Mouse (Mus musculus) forebrain, embryonic 11.5 days (tissue): ENCODE results near the gene Etfb. TPM values are rescaled to one million over a fixed set of nuclear protein-coding genes. Genes with fewer than 3 reads are reported as not detected.

ENCODE experiments used
- ATAC-seq: fragments of 200-750 bp; cut with Nextera tagmentation; replicated peaks from 2 replicates; pipeline ENCODE4 v1.8.0; 2017; ENCODE audit warnings: moderate TSS enrichment; ENCODE audit not compliant: low FRiP score
- DNase-seq: peaks from one replicate; pipeline ENCODE4 v3.0.0-alpha.2; 2017; ENCODE audit warnings: low spot score
- H3K27ac ChIP-seq: fragments of 300-500 bp; sonication (generic); 2 replicates; pipeline ENCODE4 v1.5.1; 2014; ENCODE audit warnings: low read depth, low read length
- H3K27me3 ChIP-seq: fragments of 300-500 bp; sonication (generic); 2 replicates; pipeline ENCODE4 v1.6.1; 2014; ENCODE audit warnings: mild to moderate bottlenecking, low read length, mixed read lengths; ENCODE audit not compliant: control insufficient read depth, insufficient read depth
- H3K36me3 ChIP-seq: fragments of 300-500 bp; sonication (generic); 2 replicates; pipeline ENCODE4 v1.6.1; 2014; ENCODE audit warnings: mild to moderate bottlenecking, low read length, moderate library complexity, mixed read lengths; ENCODE audit not compliant: control insufficient read depth, insufficient read depth
- H3K4me1 ChIP-seq: fragments of 300-500 bp; sonication (generic); replicated peaks from 2 replicates; pipeline ENCODE4 v1.6.1; 2014; ENCODE audit warnings: low read length, mixed read lengths; ENCODE audit not compliant: control insufficient read depth, insufficient read depth
- H3K4me2 ChIP-seq: fragments of 300-500 bp; sonication (generic); 2 replicates; pipeline ENCODE4 v1.6.1; 2014; ENCODE audit warnings: low read depth, mild to moderate bottlenecking, low read length, moderate library complexity, mixed read lengths; ENCODE audit not compliant: severe bottlenecking
- H3K4me3 ChIP-seq: fragments of 300-500 bp; sonication (generic); 2 replicates; pipeline ENCODE4 v1.5.1; 2014; ENCODE audit warnings: low read depth, low read length
- H3K9ac ChIP-seq: fragments of 300-500 bp; sonication (generic); 2 replicates; pipeline ENCODE4 v1.6.1; 2014; ENCODE audit warnings: low read length
- H3K9me3 ChIP-seq: fragments of 300-500 bp; sonication (generic); 2 replicates; pipeline ENCODE4 v1.6.1; 2016; ENCODE audit warnings: low read length, mixed read lengths; ENCODE audit not compliant: control insufficient read depth
- WGBS: fragments of 180-500 bp; shearing (Covaris S2); extraction: QIAGEN DNeasy Blood & Tissue Kit; methylation state at CpG from one replicate; pipeline ENCODE4 v1.1.7; 2014; 5-methylcytosine and 5-hydroxymethylcytosine counted together
- polyA plus RNA-seq: library from polyadenylated mRNA; unstranded; fragments of >200 nt; fragmentation: Nextera tagmentation; extraction: Ambion mirVana; gene quantifications from 2 replicates; pipeline ENCODE4 v1.2.1, GENCODE M21; 2014

Gene Etfb
- polyA plus RNA-seq, 1 experiment from 2014 or later, result 193 TPM

GRCm38 (mm10) chr7:43441071-43441470 is 2.8 kb upstream of the Etfb start:
- H3K4me1 ChIP-seq, result peaks cover 7% of the 10 kb centered on the region; the same call in 1 of the 2 replicates
- H3K36me3 ChIP-seq, result no peaks in the 10 kb centered on the region
- H3K27ac ChIP-seq, result no peak overlapping the region
- no peaks in the 10 kb centered on the region for H3K9me3 ChIP-seq
- ATAC-seq (no peak), DNase-seq (no peak)
- no peaks in the 10 kb centered on the region for H3K27me3 ChIP-seq
- no peak overlapping the region for H3K4me3 ChIP-seq
- H3K4me2 ChIP-seq, result no peak overlapping the region
- WGBS, result 67% methylated on average over 3 of the region's 3 CpGs
- no peak overlapping the region for H3K9ac ChIP-seq

GRCm38 (mm10) chr7:43442684-43443083 is 1.2 kb upstream of the Etfb start:
- H3K27ac ChIP-seq, result no peak overlapping the region
- H3K36me3 ChIP-seq, result no peaks in the 10 kb centered on the region
- H3K4me2 ChIP-seq, result peak overlapping the region; percentile 81
- no peaks in the 10 kb centered on the region for H3K9me3 ChIP-seq
- H3K27me3 ChIP-seq, result no peaks in the 10 kb centered on the region
- peaks cover 7% of the 10 kb centered on the region; the same call in 1 of the 2 replicates for H3K4me1 ChIP-seq
- DNase-seq, result no peak
- no peak for ATAC-seq
- peak overlapping the region; percentile 52 for H3K4me3 ChIP-seq
- 12% methylated on average over 9 of the region's 9 CpGs for WGBS
- peak overlapping the region; percentile 63 for H3K9ac ChIP-seq

GRCm38 (mm10) chr7:43443126-43443916 is 562 bp upstream of the Etfb start:
- Histone ChIP-seq H3K36me3 (no peaks in the 10 kb centered on the region), H3K4me3 (peak overlapping the region; percentile 52), H3K4me2 (peak overlapping the region; percentile 81), H3K9ac (peak overlapping the region; percentile 63), H3K27ac (peak overlapping the region; percentile 55), H3K4me1 (peaks cover 7% of the 10 kb centered on the region; the same call in 1 of the 2 replicates), H3K27me3 (no peaks in the 10 kb centered on the region), H3K9me3 (no peaks in the 10 kb centered on the region)
- WGBS, result under 1% methylated on average over 36 of the region's 36 CpGs
- DNase-seq (peak; percentile 79), ATAC-seq (peak; percentile 83)

DNA sequence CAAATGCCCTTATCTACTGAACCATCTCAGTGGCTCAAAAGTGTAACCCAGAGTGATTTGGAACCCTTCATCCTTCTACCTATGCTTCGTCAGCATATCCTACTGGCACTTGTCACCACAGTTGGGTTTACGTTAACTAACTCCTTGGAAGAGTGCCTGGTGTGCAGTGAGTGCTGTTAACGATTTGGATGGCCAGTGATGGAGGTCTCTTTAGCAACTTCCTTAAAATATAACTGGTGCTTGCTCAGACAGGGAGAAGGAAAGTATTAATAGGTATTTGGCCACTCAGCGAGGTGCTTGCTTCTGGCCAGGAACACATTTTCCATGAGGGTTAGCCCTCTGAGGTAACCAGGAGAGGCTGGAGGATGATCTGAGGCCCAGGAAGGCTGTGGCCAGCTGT is 3.9 kb downstream of the Etfb start:
- H3K36me3 ChIP-seq, result no peaks in the 10 kb centered on the region
- DNase-seq (no peak), ATAC-seq (no peak)
- no peak overlapping the region for H3K9ac ChIP-seq
- peaks cover 4% of the 10 kb centered on the region; the same call in 1 of the 2 replicates for H3K4me1 ChIP-seq
- no peak overlapping the region for H3K27ac ChIP-seq
- no peak overlapping the region for H3K4me3 ChIP-seq
- H3K27me3 ChIP-seq, result no peaks in the 10 kb centered on the region
- H3K4me2 ChIP-seq, result no peak overlapping the region
- WGBS, result 95% methylated on average over 4 of the region's 4 CpGs
- H3K9me3 ChIP-seq, result no peaks in the 10 kb centered on the region

DNA sequence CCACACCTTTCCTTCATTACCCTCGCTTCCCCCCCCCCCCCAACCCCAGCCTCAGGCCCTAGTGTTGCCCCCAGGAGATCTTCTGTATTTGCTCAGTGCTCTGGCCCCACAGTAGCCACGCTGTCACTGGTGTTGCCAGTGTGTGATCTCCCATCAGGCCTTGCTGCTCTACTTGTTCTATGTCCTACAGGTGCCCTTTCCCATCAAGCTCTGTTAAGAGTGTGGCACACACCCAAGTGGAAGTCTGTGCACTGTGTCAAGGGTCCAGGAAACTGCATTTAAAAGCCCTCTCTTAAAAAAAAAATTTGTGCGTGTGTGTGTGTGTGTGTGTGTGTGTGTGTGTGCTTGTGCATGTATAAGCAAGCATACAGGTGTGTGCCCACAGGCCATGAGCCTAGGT is 4.4 kb downstream of the Etfb start:
- Histone ChIP-seq H3K4me3 (no peak overlapping the region), H3K36me3 (no peaks in the 10 kb centered on the region), H3K4me1 (peaks cover 3% of the 10 kb centered on the region; the same call in 1 of the 2 replicates), H3K4me2 (no peak overlapping the region), H3K9me3 (no peaks in the 10 kb centered on the region), H3K27me3 (no peaks in the 10 kb centered on the region), H3K27ac (no peak overlapping the region), H3K9ac (no peak overlapping the region)
- 90% methylated on average over 2 of the region's 3 CpGs for WGBS
- ATAC-seq (no peak), DNase-seq (no peak)

DNA sequence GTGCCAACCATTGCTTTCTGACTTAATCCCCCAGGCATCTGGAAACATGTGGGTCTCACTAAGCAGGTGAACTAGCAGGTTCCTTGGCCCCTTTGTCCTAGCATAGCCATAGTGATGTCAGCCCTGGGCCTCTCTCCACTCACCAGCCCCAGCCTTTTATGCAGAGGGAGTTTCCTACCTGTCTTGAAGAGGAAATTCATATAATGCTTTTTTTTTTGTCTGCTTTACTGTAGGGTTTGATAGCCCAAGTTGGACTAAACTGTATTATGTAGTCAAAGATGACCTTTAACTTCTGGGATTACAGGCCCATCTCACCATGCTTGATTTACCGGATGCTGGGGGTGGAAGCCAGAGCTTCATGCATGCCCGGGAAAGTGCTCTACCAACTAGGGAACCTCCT is 5.9 kb downstream of the Etfb start:
- Histone ChIP-seq H3K27me3 (no peaks in the 10 kb centered on the region), H3K27ac (no peak overlapping the region), H3K9me3 (no peaks in the 10 kb centered on the region), H3K4me1 (no peaks in the 10 kb centered on the region), H3K36me3 (no peaks in the 10 kb centered on the region), H3K4me3 (no peak overlapping the region), H3K9ac (no peak overlapping the region), H3K4me2 (no peak overlapping the region)
- 98% methylated on average over 2 of the region's 2 CpGs for WGBS
- no peak for ATAC-seq
- DNase-seq, result no peak

DNA sequence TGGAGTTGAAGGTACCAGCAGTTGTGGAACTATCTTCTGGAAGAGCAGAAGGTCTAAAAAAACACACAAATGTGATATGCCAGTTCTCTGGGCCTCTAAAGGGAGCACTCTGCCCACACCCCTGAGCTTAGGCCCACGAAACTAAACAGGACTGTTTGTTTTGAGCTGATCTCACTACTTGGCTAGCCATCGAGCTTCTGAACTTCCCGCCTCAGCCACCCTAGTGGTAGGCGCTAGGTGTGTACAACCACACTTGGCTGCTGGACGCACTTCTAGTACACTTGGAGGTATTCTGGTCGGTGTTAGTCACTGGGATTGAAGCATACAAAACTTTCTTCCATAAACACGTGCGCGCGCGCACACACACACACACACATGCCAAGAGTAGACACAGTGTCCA is 7.8 kb downstream of the Etfb start:
- ATAC-seq, result no peak
- no peak overlapping the region for H3K27ac ChIP-seq
- H3K27me3 ChIP-seq, result no peaks in the 10 kb centered on the region
- no peaks in the 10 kb centered on the region; the same call in 1 of the 2 replicates for H3K36me3 ChIP-seq
- H3K9me3 ChIP-seq, result no peaks in the 10 kb centered on the region
- no peak overlapping the region for H3K4me3 ChIP-seq
- no peak overlapping the region for H3K9ac ChIP-seq
- H3K4me1 ChIP-seq, result no peaks in the 10 kb centered on the region
- WGBS, result 94% methylated on average over 11 of the region's 11 CpGs
- no peak for DNase-seq
- no peak overlapping the region for H3K4me2 ChIP-seq

GRCm38 (mm10) chr7:43452609-43453008 is 8.7 kb downstream of the Etfb start:
- no peak for ATAC-seq
- H3K36me3 ChIP-seq, result no peaks in the 10 kb centered on the region; the same call in 1 of the 2 replicates
- WGBS, result 46% methylated on average over 4 of the region's 4 CpGs

More at GRCm38 (mm10) chr7:43452609-43453008, 8.7 kb downstream of the Etfb start:
- Histone ChIP-seq H3K4me2 (no peak overlapping the region), H3K27ac (no peak overlapping the region), H3K4me3 (no peak overlapping the region), H3K9ac (no peak overlapping the region), H3K27me3 (no peaks in the 10 kb centered on the region), H3K9me3 (no peaks in the 10 kb centered on the region), H3K4me1 (no peaks in the 10 kb centered on the region)
- DNase-seq, result no peak
